27 mouse cellular contexts compared by ENCODE assay signal in the genomic region with DNA sequence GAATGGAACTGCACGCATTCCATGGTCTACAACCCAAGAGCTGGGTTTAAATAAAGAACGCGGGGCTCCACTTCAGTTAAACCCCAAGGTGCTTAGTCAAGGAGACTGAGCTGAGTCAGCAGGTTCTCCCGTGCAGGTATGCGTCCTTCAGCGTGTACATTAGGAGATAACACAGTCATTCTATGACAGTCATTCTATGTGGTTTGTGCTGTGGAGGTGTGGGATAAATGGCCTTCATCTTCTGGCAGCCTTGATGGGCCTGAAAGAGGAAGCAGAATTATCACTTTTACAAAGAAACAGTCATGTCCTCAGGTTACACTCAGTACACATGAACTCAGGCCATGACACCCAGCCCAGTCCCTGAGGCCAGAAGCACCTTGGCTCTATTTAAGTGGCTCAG. TPM values are rescaled to one million over a fixed set of nuclear protein-coding genes. Genes with fewer than 3 reads are reported as not detected.
"Had no signal": no experiment of that assay in that cellular context is flagged by ENCODE, and none has a peak within 500 bp of the region (broad histone marks: within the 10 kb centered on the region; RNA-seq: fewer than 3 reads in every experiment).

No protein-coding gene starts in this region.

- H3K27me3 ChIP-seq: lung, embryonic 15.5 days; megakaryocyte, embryonic 14.5 days; midbrain, embryonic 13.5 days; midbrain, embryonic 15.5 days; neural tube, embryonic 13.5 days; neural tube, embryonic 15.5 days had no signal

- DNase-seq: lung, adult 2 months; lung, postnatal 14 days; lung, postnatal 36 days; retina, postnatal 1 day; right cerebral cortex, adult 18-20 months; right cerebral cortex, postnatal 25 days; right cerebral cortex, postnatal 4 days; spleen, adult 18-20 months; thymus, adult 18-20 months; thymus, postnatal 14 days; thymus, postnatal 36 days had no signal

- H3K4me1 ChIP-seq: lung, embryonic 15.5 days; midbrain, embryonic 13.5 days; midbrain, embryonic 15.5 days; neural tube, embryonic 15.5 days had no signal

- H3K9ac ChIP-seq: lung, embryonic 15.5 days; midbrain, embryonic 13.5 days; midbrain, embryonic 15.5 days; neural tube, embryonic 13.5 days; neural tube, embryonic 15.5 days had no signal

- H3K9me3 ChIP-seq: lung, embryonic 15.5 days; midbrain, embryonic 13.5 days; midbrain, embryonic 15.5 days; neural tube, embryonic 15.5 days had no signal

- H3K4me2 ChIP-seq: lung, embryonic 15.5 days; midbrain, embryonic 11.5 days; midbrain, embryonic 13.5 days; midbrain, embryonic 15.5 days; neural tube, embryonic 13.5 days; neural tube, embryonic 15.5 days had no signal

- H3K4me3 ChIP-seq: lung, embryonic 15.5 days; megakaryocyte, embryonic 14.5 days; midbrain, embryonic 13.5 days; midbrain, embryonic 15.5 days; myocyte; neural tube, embryonic 13.5 days; neural tube, embryonic 15.5 days had no signal

- ATAC-seq: lung, postnatal 0 days; midbrain, embryonic 13.5 days; midbrain, embryonic 15.5 days had no signal

- H3K36me3 ChIP-seq: lung, embryonic 15.5 days; midbrain, embryonic 13.5 days; midbrain, embryonic 15.5 days; neural tube, embryonic 13.5 days; neural tube, embryonic 15.5 days had no signal

- H3K27ac ChIP-seq: lung, embryonic 15.5 days; macrophage; midbrain, embryonic 13.5 days; midbrain, embryonic 15.5 days; neural tube, embryonic 13.5 days; neural tube, embryonic 15.5 days had no signal

RNA-seq across cellular contexts. Expression of a gene that starts 14.9 kb away (rescaled TPM):
- total RNA-seq: megakaryocyte progenitor cell, adult 5-6 weeks had no signal
- polyA plus RNA-seq: lung, adult 2 months; lung, embryonic 15.5 days; lung, postnatal 0 days; macrophage; midbrain, embryonic 11.5 days; myocyte; neural tube, embryonic 11.5 days; small intestine, adult 2 months; stomach, embryonic 14.5 days; stomach, embryonic 16.5 days; thymus, postnatal 0 days had no signal
